Mouse (Mus musculus): ENCODE results near the gene Foxp2.

Foxp2 gene

DNA sequence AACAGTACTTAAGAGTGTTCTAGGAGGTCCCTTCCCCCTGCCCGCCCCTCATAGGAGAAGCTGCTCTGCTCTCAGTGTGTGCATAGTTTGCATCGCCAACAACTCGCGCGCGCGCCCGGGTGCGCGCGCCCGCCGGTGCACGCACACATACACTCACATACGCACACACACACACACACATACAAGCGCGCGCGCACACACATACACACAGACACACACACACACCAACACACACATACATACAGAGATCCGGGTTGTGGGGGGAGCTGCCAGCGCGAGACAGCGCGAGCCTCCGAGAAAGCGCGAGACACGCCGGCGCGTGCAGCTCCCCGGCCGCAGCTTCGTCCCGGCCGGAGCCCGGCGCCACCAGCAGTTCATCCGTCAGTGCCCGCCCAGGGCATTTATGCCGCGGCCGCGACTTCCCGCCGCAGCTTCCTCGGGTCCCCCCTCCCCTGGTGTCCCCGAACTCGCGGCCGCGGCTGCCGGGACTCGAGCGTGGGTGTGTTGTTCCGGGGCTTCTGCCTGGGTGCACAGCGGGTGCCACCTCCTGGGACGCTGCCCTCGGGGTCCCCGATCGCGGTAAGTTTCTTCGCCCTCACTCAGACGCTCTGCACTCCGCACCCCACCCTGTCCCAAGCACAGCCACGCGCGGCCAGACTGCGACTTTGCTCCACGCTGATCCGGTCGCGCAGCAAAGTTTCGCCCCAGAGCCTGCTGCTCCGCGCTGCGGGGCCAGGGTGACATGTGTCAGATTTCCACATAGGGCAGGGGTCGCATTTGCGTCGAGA lies at the start of gene Foxp2:
TSS of gene Foxp2 (plus strand) at position 167 of the 788 bp plus-strand sequence.
- DNase-seq: peak; percentile 78 to 79

DNA sequence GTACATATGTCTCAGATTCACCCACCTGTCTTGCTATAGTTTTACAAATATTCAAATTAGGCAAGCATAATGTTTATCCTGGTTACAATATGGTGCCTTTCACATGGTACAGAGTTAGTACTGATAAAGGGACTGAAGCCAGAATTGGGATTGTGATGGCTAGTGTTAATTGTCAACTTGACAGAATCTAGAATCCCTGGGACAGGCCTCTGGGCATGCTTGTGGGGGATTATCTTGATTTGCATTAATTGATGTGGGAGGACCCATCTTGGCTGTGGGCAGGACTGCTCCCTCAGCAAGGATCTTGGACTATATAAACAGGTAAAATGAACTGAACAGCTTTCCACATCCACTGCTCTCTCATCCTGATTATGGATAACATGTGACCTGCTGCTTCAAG lies 15.9 kb upstream of the Foxp2 start:
- DNase-seq: no peak

DNA sequence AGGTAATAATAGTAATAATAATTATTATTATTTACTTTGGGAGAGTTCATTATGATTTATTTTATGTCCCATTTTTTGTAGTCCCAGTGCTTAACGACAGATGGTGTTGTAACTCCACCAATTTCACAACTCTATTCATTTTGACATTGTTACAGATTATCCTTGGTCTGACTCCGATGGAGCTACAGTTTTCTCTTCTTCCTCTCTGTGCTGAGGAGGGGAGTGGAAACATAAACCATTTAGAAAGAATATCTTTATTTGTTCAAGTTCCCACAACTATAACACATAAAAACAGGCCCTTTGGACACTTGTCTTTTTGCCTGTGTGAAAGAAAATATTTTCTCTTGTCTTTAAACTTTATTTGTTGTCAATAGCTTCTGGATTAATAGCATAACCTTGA lies 4.1 kb upstream of the Foxp2 start:
- peak; percentile 30 to 55 for DNase-seq

DNA sequence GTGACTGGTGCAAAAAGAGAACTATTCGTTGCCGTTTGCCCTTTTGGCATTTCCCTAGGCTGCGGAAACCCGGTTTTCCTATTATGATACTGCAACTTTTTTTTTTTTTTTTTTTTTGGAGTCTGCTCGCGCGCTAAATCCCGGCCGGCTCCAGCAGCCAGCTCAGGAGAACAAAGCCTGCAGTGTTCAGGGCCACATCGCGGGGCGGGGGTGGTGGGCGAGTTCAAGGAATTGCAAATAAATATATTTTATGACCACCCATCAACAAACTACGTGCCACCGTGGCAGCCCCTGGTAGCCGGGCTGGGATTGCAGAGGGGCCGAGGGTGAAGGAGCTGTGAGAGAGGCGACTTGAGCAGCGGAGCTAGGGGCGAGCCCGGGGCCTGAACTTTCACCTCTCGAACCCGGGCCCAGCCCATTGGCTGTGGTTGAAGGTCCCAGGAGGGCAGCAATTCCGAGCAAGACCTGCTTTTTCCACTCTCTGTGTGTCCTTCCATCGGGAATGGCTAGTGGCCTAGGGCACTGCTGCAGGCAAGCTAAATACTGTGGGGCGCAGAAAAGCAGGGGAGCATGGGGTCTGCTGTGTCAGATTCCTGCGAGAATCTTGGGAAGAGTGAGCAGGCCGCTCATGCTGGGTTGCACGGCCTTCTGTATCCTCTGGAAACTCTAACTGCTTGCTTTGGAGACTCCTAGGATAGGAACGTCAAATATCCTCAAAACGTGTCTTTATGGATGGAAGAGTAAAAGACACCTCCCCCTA lies 2.9 kb upstream of the Foxp2 start:
- peak; percentile 35 to 36 for DNase-seq

DNA sequence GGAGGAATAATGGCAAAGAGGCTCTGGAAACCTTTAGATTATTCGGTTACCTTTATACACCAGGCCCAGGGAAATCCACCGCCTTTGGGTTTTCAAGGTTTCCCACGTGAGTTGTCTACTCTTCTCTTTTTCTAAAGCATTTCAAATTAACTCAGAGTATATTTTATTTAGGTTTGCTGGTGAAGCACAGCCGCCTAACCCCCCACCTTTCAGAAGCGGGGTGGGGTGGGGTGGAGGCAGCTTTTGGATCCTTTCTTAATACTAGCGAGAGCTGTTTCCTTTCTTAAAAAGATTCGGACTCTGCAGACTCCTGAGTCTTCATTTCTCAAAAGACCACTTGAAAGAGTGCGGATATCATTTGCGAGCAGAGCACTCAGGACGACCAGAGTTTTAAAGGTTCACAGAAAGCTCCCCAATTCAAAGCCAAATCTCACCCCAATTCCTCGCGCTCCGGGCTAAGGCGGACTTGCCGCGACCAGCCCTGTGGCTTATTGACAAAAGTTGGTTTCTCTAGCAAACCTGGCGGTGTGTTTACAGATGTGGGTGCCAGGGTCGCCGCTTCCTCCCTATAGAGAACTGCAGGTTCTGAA lies 2.0 kb upstream of the Foxp2 start:
- peak; percentile 10 to 25 for DNase-seq

DNA sequence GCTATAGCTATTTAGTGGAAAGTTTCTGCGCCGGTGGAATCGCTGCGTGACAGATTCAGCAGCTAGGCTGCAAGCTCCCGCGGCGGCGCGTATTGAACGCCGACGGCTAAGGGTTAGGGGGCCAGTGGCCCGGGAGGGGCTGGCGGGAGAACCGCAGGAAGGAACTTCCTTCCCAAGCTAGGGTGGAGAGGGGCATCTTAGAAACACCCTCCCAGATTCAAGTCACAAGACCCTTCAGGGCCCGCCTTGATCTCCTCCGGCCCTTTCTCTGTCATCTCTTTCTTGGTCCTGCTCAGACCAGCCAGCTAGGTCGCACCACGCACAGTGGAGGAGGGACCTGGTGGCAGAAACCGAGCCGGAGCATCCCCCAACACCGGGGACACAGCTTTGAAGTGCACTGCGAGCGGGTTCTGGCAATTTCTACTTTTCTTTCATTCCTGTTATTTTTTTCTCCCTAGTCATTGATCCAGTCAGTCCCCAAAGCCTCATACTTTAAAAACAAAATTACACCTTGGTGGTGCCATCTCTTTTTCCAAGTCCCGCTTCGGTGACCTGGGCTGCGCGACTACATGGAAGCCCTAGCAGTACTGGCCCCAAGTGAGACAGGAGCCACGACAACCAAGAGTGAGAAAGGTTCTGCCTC lies 1.1 kb upstream of the Foxp2 start:
- peak; percentile 49 to 51 for DNase-seq

DNA sequence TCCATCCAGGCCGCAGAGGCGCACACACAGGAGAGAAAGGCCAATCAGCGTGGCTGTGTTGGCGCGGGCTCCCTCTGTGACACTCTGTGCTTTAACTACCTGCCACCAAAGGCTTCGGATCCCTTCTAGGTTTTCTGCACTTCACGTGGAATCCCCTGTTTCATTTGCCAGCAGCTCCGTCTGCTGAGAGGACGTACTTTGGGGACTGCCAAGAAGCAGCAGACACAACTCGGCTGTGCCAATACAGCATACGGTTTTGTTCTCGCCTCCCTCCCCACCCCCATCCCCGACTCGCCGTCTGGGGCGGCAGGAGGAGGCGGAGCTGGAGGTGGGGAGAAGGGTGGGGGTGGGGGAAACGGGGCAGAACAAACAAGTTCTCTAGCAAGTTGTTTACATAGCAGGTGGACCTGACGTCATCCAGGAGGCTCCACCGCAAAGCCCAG lies 549 bp upstream of the Foxp2 start:
- DNase-seq: peak; percentile 91 to 95

DNA sequence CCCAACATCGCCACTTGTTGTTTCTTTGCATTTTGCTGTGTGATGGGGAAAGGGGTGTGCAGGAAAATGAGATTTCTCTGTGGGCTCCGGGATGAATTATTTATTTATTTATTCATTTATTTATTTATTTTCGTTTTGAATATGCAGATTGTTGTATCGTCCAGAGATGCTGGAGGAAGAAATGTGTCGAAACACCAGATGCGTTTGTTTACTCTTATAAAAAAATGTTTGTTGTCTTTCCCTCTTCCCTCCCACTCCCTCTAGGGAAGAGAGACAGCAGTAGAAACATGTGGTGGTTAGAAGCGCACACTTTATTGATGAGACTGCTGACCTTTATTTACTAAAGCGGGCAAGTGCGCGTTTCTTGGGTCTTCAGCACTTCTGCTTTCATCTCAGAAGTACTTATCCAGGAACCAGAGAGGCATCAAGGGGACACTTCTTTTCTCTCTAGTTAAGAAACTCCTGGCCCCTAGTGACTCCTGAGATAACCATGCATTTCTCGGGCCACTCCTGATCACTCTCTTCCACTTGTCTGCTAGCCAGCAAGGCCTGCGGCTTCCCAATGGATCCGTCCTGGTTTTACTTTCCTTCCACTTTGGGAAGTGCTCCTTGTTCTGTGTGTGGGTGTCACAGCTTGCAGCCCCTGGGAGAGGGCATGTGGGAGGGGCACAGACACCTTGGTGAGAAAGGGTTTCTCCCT lies 972 bp downstream of the Foxp2 start:
- peak; percentile 8 to 17 for DNase-seq

DNA sequence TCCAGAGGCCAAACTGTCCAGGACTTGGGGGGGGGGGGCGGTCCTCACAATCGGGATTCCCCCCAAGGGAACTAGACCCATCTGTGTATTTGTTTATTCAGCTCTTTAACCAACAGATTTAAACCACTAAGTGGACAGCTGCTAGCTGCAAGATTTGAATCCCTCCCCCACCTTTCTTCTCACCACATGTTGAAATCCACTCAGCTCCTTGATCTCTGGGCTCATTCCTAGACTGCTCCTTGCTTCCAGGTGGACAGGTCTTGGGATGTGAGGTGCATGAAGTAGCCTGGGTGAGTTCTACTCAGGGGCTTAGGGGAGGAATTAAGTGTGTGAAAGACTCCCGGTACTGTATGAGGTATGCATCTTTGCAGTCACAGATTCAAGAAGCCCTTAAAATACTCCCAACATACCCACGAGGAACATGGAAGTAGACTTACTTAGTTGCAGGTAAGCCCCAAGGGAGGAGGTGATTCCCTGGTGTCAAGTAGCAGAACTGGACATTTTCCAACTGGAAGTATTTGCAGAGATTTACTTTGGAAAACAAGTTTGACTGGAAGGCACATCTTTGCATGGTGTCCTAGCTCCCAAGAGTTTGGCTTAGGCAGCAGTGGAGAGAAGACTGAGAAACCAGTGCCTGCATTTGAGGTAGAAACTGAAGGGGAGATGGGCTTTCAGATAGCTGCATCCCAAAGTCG lies 2.3 kb downstream of the Foxp2 start:
- DNase-seq: no peak

DNA sequence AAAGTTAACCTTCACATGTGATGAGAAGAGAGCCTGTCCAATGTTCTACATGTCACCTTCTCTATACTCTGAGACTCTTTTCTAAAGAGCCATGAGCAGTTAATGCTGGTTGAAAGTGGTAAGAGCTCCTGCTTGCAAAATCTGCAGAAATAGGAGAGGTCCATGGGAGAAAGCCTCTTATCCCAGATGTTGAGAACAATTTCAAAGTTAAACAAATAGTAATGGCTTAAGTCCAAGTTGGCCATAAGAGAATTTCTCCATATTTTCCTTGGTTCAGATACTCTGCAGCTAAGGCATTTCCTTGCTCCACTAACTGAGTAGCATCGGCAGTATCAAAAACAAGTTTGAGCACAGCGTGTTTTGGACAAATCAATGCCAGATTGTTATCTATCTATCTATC lies 13.9 kb downstream of the Foxp2 start:
- no peak for DNase-seq

DNA sequence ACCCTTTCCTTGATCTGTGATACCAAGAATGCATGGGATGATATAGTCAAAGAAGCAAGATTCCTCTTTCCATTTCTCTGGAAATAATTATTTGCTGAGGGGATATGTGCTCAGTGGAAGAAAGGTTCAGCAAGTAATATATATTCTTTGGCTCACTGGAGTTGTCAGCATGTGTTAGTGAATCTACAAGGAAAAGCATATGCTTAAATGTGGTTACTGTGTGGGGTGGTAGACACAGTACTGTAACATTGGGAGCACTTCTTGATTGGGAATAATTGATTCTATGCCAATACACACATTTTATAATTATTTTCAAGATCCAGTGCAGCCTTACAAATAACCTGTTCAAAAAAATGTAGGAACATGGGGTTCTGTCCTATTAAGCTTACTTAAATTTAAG lies 21.6 kb downstream of the Foxp2 start:
- DNase-seq: no peak

DNA sequence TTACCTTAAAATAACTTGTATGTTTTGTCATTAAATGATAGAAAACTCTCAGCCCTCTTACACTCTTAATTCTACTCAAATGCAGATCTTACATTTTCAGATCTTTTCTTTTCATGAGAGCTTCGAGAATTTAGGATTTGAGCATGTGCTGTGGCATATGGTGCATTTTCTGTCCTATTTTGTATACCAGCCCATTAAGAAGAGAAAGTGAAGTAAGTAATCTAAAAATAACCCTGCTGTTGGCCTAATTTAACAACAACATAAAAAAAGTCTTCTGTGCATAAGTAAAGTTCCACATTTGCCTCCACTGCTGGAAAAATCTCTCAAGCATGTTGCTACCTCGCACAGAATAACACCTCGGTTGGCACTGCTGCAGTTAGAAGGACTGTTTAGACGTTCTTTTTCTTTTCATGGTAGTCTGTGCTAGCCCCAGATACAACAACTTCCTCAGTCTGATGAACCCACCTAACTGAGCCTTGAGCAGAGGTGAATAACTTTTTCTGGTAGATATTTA lies 23.9 kb downstream of the Foxp2 start:
- DNase-seq: no peak

DNA sequence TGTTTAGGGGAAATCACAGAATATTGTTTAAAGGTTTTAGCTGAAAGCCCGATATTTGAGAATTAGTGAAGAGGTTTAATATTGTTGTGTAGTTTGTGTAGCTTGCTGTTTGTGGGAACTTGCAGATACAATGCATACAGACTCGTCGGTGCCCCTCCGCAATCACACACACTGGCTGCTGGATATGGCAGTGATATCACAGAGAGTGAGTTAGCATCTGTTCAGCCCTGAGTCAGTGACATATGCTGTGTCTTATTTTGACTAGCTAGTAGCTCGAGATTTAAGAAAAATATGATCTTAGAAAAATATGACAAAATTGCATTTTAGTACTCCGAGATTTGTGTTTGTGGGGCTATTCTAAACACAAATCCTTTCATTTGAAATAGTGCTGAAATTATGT lies 49.9 kb downstream of the Foxp2 start:
- DNase-seq: no peak

DNA sequence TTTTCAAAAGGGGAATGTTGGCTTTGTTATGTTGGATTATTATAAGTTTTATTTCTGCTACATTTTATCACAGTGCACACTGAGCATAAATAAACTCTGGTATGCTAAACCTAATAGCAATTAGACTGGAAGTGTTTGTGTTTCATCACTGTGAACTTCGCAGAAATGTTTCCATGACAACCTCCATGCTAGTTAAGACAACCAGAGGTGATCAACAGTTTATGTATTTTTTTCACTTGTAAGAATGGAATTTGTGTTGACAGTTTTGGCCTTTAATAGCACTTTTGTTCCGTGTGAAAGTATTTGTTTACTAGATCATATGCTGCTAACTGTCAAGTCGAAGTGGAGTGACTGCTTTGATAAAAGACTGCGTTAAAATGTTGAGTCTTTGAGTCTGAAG lies 51.6 kb downstream of the Foxp2 start:
- no peak for DNase-seq

DNA sequence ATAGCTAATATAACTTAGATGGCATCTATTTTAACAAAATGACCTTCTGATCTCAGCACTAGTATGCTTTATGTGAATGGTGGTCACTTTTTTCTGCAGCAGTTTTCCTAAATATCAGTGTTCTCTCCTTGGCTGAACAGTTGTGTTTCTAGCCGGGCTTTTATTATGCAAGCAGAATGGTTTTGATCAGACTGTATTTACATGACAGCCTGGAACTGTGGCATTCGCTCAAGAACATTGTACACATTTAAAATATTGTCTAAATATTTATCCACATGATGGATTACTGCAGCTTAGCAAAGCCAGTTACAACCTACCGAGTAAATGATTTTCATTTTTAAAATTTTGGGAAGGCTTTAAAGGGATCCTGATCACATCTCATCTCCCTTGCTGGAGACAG lies 75.9 kb downstream of the Foxp2 start:
- DNase-seq: no peak

DNA sequence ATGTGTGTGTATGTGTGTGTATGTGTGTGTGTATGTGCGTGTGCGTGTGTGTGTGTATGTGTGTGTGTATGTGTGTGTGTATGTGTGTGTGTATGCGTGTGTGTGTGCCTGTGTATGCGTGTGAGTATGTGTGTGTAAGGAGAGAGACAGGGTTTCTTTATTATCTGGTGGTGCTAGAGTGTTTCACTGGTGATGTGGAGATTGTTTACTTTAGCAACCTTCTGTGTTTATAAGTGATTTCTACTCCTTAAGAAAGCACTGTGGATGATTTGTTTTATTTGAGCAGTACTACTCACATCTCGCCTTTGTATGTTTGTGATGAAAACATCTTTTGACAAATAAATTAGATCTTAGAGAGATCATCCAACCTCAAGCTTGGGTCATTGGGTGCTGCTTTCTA lies 77.1 kb downstream of the Foxp2 start:
- no peak for DNase-seq

DNA sequence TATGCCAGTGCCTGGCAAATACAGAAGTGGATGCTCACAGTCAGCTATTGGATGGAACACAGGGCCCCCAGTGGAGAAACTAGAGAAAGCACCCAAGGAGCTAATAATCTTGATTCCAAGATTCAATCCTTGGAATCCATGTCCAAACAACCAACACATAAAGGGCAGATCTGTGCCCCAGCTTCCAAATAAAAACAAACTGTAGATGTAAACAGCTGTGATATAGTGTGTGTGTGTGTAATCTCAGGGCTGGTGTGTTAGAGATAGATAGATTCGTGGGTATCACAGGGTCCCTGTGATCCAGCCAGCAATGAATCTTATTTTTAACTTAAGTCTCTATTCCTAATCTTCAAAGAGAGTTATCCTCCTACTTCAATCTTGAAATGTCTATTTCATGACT lies 107.0 kb downstream of the Foxp2 start:
- DNase-seq: no peak

DNA sequence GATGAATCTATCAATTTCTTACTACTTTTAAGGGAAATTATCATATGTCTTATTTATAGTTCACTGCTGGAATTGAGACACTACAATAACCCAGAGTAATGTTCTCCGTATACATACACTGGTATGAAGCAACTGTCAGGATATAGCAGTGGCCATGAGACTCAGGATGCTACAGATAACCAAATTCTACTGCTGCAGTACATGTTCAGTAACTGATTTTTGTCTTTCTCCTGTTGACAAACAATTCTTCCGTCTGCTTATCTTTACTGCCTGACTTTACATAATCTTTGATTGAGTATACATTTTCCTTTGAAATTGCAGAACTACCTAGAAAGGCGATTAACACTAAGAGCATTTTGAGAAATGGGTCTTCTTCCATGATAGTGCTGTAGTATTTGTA lies 127.3 kb downstream of the Foxp2 start:
- no peak for DNase-seq

DNA sequence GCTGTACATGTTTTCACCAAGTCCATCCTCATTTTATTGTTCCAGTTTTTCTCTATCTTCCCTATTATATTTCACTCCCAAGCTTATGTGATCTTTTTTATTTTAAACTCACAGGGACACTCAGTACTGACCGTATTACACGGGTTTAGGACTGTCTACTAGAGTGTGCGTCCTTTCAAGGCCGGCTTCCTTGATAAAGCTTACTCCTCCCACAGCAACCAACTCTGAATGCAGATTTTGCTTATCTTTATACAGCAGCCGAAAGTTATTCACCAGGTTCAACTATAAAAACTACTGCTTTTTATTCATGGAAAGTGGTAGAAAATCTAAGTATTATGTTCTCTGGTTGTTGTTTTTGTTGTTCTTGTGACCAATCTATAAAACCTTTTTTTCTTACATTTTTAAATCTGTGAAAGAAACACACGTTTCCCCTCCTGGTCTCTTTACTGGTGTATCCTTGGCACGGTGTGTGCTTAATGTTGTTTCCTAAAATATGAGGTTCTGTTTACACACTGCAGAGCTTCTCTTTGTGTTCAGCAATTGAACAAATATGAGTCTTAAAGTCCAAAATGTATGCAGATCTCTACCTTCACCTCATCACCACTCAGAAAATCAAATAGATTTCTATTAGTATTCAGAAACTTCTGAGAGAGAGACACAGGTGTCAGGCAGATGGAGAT lies 128.4 kb downstream of the Foxp2 start:
- DNase-seq: no peak

DNA sequence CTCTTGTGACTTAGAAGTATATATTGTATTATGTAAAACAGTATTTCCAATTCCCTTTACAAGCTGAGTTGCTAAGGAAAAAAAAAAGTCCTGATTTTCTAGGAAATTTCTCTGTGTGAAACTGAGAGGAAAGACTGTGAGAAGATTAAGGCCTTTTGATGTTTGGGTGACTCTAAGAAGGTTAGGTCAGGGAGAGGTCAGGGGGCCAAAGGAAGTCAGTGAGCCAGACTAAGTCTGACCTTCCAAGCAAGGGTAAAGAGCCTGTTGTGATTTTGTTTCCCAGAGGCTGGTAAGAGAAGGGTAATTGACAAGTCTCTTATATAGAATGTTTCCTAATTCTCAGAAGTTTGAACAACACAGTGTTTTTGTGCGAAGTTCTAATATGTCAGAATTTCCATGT lies 162.1 kb downstream of the Foxp2 start:
- DNase-seq: no peak

DNA sequence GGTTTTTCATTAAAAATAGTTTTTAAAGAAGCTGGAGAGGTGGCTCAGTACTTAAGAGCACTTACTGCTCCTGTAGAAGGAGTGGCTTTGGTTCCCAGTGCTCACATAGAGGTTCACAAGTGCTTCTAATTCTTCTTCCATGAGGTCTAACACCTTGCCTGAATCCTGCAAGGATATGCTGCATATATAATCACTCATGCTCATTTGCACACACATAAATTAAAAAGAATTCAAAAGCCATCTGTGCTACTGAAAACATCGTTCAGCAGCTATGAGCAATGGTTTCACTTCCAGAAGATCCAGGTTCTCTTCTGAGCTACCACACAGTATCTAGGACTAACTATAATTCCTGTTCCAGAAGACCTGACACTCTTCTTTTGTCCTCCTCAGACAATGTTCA lies 200.4 kb downstream of the Foxp2 start:
- DNase-seq: no peak
